Mouse (Mus musculus): ENCODE measurements at regions not wholly inside any gene's neighbourhood (a gene's known extent, or its start where the extent isn't known, plus 50 kb on each side); places are given as distances from the start of the nearest gene placed in this dataset.
A peak's percentile ranks its signal among the peaks of the same experiment; 100 is the strongest.

DNA sequence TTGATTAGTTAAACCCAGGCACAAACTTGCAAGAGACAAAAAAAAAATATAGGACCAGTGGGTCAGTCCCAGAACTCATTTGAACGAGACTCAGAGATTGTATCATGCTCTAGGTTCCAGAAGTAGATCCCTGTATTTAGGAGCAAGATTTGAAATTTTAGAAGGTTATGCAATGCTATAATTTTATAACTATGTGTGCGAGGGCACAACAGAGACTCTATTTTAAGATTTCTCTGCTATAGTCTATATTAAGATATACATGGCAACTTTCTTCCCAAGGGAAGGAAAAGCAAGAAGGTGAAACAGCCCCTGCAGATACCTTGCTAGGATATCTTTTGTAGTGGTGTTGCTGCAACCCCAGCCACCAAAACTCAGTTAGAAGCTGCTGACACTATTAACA lies 55.7 kb downstream of the Otor start:
- no peak for DNase-seq

GRCm38 (mm10) chr2:143149189-143149588 lies 70.9 kb downstream of the Otor start:
- no peak for DNase-seq

DNA sequence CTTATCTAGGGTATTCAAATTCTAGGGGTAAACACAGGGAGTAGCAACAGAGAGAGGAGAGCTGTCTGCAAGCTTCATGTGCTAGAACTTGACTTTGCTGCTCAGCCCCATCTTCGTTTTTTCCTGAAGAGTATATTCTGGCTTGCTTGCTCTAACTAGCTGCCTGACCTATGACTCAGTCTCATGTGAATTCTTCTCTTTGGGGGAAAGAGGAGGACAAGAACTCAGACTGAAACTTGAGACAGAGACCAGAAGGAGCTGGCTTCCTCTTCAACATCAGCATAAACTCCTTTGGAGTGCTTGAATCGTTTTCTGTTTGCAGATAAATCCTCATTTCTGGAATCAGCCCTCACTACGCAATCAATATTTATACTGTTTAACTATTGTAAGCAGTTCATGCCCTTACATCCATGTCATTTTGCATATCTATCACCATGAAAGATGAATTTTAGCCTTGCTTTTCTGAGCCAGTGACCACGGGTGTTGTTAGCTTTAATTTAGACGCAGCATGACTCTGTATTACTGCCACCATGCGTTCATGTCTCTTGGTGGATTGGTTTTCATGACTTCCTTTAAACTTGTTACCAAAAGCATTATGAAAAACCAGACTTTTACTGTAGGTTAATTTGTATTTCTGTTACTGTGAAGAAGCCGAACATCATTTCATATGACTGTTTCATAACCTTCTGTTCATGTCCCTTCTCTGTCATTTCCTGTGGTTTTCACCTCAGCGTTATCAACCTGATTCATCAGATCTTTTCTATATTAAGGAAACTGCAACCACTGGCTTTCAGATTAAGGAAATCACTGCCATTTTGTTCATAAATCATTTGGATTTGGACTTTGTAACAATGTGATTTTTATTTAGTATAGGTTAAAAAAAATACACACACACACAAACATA lies 86.1 kb downstream of the Otor start:
- no peak for DNase-seq

GRCm38 (mm10) chr2:143166771-143167170 lies 88.5 kb downstream of the Otor start:
- no peak for DNase-seq

- DNase-seq, result no peak
Measured at GRCm38 (mm10) chr2:143170648-143171047, 92.4 kb downstream of the Otor start.

GRCm38 (mm10) chr2:143184614-143185013 lies 106.3 kb downstream of the Otor start:
- no peak for DNase-seq

- DNase-seq, result no peak
Measured at GRCm38 (mm10) chr2:143192256-143193164, 114.2 kb downstream of the Otor start.

DNA sequence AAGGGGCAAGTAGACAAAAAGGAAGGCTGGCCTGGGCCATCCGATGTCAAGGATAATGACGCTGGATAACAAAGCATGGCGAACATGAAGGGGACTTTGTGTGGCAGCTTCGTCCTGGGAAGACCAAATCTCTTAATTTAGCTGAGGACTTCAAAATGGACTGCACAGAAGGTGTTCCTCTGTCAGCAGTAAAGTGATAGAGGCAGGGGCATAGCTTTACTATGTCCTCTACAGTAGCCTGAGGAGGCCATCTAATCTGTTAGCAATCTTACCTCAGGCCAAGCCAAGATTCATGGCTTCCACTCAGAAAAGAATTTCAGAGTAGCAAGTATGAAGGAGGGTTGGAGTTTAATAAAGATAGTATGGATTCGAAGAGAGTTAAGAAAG lies 114.9 kb downstream of the Otor start:
- no peak for DNase-seq

DNA sequence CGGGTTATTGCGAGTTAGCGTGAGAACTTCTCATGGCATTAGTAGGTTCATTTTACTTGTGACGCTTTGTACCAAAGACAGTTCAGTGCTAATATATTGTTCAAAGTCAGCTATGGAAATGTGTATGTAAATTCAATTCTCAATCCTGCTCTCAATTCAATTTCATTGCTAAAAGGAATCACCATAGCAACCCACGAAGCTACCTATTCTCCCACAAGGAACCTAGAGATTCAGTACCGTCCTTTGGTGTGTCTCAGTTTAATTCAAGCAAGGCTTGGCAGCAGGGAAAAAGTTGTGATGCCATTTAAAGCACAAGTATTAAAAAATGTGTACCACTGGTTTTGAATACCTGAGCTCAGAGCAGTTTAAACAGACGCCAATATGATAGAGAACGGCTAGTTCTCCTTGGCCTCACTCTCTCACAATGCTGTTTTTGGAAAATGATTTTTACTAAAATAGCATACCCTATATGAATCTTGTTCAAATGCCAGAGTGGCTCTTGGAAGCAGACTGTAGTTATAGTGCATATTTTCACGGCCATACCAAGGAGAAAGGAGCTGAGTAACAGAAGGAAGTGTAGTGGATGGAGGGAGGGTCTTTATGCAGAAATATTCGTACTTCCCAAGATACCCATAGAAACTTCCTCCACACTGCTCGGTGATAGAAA lies 121.4 kb downstream of the Otor start:
- no peak for DNase-seq

DNA sequence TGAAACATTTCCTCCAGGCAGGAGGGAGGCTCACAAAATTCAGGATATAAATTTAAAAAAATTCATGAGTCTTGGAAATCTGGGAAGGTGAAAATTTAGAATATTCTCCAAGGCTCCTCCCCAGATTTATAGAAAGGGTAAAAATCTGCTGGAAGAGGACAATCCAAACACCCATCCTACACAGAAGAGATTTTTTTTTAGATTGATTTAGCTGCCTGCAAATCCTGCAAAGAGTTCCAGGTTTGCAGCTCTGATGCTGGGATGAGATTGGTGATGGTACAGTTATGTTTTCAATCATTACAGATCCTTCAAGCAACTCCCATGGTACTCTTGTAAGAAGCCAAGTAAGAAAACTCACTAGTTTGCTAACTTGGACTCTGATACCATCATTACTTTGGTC lies 127.8 kb downstream of the Otor start:
- no peak for DNase-seq

GRCm38 (mm10) chr2:143207191-143207590 lies 128.9 kb downstream of the Otor start:
- DNase-seq, result no peak

- DNase-seq, result peak; percentile 59 to 65
Measured at GRCm38 (mm10) chr2:143217251-143217650, 139.0 kb downstream of the Otor start.

- DNase-seq, result peak; percentile 93
Measured at GRCm38 (mm10) chr2:143217760-143218358, 139.6 kb downstream of the Otor start.

DNA sequence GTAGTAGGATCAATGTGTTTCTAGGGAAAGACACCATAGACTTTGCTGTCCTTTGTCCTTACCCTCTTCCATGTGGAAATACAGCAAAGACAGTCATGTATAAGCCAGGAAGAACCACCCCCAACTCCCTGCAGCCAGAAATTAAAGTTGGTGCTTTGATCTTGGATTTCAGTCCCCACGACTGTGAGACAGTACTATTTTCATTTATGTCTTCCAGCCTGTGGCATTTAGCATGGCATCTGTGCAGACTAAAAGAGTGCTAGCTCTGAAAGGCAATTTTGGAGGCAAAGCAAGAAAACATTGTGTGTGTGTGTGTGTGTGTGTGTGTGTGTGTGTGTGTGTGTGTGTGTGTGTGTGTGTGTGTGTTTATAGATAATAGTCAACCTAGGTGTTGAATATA lies 144.1 kb downstream of the Otor start:
- DNase-seq, result no peak

DNA sequence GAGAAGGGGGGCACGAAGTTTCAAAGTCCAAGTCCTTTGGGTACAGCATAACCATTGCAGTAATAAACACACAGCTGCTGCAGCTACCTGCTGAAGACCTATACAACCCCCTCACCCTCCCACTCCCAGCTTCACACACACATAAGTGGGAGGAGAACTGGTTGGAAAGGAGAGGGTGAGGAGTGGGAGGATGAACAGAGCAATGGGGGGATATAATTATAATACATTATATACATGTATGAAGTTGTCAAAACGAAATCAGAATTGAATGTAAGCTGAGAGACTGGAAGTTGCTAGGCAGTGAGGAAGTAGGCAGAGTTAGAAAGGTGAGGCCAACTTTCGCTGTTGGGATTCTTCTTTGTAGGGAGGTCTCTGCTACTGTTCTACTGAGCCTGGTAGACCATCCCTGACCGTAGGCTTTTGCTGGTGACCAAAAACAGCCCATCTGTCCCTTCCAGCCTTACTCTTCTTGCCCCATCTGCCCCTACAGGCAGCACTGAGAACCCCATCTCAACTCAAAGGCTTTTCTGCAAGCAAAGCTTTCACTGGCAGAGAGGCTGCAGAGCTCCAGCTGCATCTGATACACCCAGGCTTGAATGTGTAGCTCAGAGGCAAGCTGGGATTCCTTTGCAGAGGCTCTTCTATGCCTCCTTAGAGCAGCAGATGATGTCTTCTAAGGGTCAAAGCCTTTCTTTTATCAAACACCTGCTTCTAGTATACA lies 146.3 kb downstream of the Otor start:
- DNase-seq, result no peak

DNA sequence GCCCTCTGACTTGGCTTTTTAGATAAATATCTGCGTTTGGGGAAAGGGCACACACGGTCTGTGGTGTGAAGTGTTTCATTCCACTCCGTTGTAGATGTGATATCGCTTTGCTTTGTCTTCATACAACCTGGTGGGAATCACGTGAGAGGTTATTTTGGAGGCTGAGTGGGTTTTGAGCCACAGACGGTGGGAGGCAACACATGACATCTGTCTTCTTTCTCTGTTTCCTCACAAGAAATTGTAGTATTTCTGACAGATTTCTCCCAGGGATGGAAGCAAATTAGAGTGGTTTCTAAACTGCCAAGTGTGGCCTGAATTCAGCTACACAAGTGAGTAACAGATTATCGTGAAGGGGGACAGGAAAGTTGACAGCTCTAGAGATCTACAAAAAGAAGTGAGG lies 155.5 kb downstream of the Otor start:
- no peak for DNase-seq

DNA sequence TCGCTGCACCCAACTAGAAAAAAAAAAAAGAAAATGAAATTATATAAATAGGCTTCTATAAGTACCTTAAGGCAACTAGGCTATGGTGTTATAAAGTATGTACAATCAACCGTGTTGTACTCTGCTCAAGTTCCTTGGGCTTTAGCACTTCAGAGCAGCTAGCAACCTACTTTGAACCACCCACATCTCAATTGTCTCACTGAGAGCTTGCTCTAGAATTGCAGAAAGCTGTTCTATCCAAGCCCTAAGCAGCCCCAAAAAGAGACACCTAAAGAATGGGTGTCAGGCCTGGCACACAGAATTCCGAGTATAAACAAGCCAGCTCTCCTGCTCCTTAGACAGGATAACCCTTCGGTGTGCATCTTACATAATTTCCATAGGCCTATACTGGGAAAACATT lies 162.0 kb downstream of the Otor start:
- no peak for DNase-seq

GRCm38 (mm10) chr2:143243741-143244140 lies 165.5 kb downstream of the Otor start:
- no peak for DNase-seq

- peak; percentile 70 to 81 for DNase-seq
Measured at GRCm38 (mm10) chr2:143246131-143246665, 167.9 kb downstream of the Otor start.

DNA sequence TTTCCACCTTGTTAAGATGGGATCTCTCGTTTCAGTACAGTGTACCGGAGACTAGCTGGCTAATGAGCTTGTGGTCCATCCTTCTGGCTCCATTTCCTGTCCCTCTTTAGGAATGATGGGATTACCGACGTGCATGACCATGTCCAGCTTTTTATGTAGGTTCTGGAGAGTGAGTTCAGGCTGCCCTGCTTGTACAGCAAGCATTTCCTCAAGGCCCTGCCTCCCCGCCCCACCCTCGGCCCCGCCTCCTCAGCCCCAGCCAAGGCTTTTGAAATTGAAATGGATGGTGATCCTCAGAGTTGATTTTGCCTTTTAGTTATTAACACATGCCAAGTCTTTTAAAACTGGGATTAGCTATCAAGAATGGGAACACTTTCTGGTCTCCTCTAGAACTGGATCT lies 190.8 kb downstream of the Otor start:
- no peak for DNase-seq

DNA sequence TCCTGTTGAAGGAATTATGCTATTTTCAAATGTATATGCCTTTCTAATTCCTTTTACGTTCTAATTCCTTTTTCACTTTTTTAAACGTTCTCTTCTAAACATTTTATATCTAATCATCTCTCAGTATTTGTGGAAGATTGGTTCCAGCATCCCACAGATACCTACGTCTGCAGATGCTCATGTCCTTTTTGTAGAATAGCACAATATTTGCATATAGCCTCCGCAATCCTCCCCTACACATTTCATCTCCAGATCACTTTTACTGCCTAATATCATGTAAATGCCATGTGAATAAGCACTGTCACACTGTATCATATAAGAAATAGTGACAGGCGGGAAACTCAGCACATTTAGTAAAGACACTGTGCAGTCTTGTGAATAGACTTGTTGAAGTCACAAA lies 192.6 kb downstream of the Otor start:
- no peak for DNase-seq
